In genomic region chr19:8914212-8914611, GRCm38 (mm10) we compare ENCODE assay signal across 19 mouse cellular contexts.
"Had no signal": no experiment of that assay in that cellular context is flagged by ENCODE, and none has a peak within 500 bp of the region (broad histone marks: within the 10 kb centered on the region; RNA-seq: fewer than 3 reads in every experiment).

No protein-coding gene starts in this region.

- DNase-seq: kidney, adult 11 months; kidney, adult 8-10 months; kidney, postnatal 14 days; kidney, postnatal 4 days; liver, postnatal 0 days; lung, embryonic 14.5 days; spleen, adult 18-20 months; thymus, postnatal 25 days had no signal

- H3K4me3 ChIP-seq: intestine, embryonic 15.5 days; kidney, embryonic 15.5 days; limb, embryonic 12.5 days; limb, embryonic 15.5 days; midbrain, embryonic 12.5 days; midbrain, embryonic 15.5 days; neural tube, embryonic 12.5 days; neural tube, embryonic 15.5 days; stomach, embryonic 15.5 days had no signal

- H3K27ac ChIP-seq: intestine, embryonic 15.5 days; kidney, embryonic 15.5 days; limb, embryonic 12.5 days; limb, embryonic 15.5 days; liver, embryonic 14.5 days; macrophage; midbrain, embryonic 12.5 days; midbrain, embryonic 15.5 days; neural tube, embryonic 12.5 days; neural tube, embryonic 15.5 days; stomach, embryonic 15.5 days had no signal

- H3K4me1 ChIP-seq: intestine, embryonic 15.5 days; kidney, embryonic 15.5 days; limb, embryonic 12.5 days; limb, embryonic 15.5 days; midbrain, embryonic 12.5 days; midbrain, embryonic 15.5 days; neural tube, embryonic 12.5 days; neural tube, embryonic 15.5 days; stomach, embryonic 15.5 days had no signal
